Mouse (Mus musculus): Measurements from ENCODE around the gene Zdhhc14. TPM values are rescaled to one million over a fixed set of nuclear protein-coding genes. Genes with fewer than 3 reads are reported as not detected.

Zdhhc14 gene
- 12.1 and 13.7 TPM in 2 replicates for polyA plus RNA-seq (2015; fragmentation: Nextera tagmentation; extraction: Ambion mirVana)

- peak within 1 kb of the TSS; percentile 95 for H3K27ac ChIP-seq (replicated peaks)
- peak within 1 kb of the TSS; percentile 74 for H3K4me2 ChIP-seq
- peak; percentile 92 for ATAC-seq (ENCODE audit: low FRiP score, low read depth)
- H3K4me3 ChIP-seq = peak within 1 kb of the TSS; percentile 82
- peaks cover 30% of the 10 kb centered on the region for H3K4me1 ChIP-seq (replicated peaks)
- 0% methylated on average over 70 of the region's 70 CpGs for WGBS
- H3K9ac ChIP-seq = peak within 1 kb of the TSS; percentile 68
- no peaks in the 10 kb centered on the region for H3K27me3 ChIP-seq
- H3K9me3 ChIP-seq = no peaks in the 10 kb centered on the region
- no peaks in the 10 kb centered on the region for H3K36me3 ChIP-seq
Observed at GRCm38 (mm10) chr17:5491801-5492745, at the start of gene Zdhhc14. Gene Zdhhc14, plus strand, starts transcription at chr17:5492557.

- WGBS = 73% methylated on average over 3 of the region's 3 CpGs
- H3K9me3 ChIP-seq = no peaks in the 10 kb centered on the region
Observed at GRCm38 (mm10) chr17:5443260-5443659, 49.1 kb upstream of the Zdhhc14 start.

GRCm38 (mm10) chr17:5443751-5444150 lies 48.6 kb upstream of the Zdhhc14 start:
- Histone ChIP-seq H3K27me3 (0 out of 2 replicates have a peak, but pooled peaks cover 7% of the 10 kb centered on the region), H3K9me3 (no peaks in the 10 kb centered on the region), H3K4me2 (no peak overlapping the region), H3K4me3 (no peak overlapping the region), H3K9ac (no peak overlapping the region), H3K4me1 (replicated peaks) (peaks cover 16% of the 10 kb centered on the region), H3K27ac (replicated peaks) (no peak overlapping the region), H3K36me3 (no peaks in the 10 kb centered on the region)
- WGBS = 66% methylated on average over 5 of the region's 5 CpGs
- no peak for ATAC-seq (ENCODE audit: low FRiP score, low read depth)

More at GRCm38 (mm10) chr17:5443260-5443659, 49.1 kb upstream of the Zdhhc14 start:
- H3K4me2 ChIP-seq = no peak overlapping the region
- H3K9ac ChIP-seq = no peak overlapping the region
- H3K27ac ChIP-seq (replicated peaks) = no peak overlapping the region
- no peak overlapping the region for H3K4me3 ChIP-seq
- peaks cover 20% of the 10 kb centered on the region for H3K4me1 ChIP-seq (replicated peaks)
- ATAC-seq (ENCODE audit: low FRiP score, low read depth) = no peak
- 0 out of 2 replicates have a peak, but pooled peaks cover 7% of the 10 kb centered on the region for H3K27me3 ChIP-seq
- H3K36me3 ChIP-seq = no peaks in the 10 kb centered on the region

- Histone ChIP-seq H3K27me3 (no peaks in the 10 kb centered on the region), H3K36me3 (no peaks in the 10 kb centered on the region), H3K9me3 (no peaks in the 10 kb centered on the region), H3K4me2 (no peak overlapping the region), H3K27ac (replicated peaks) (no peak overlapping the region), H3K9ac (no peak overlapping the region), H3K4me3 (no peak overlapping the region), H3K4me1 (replicated peaks) (no peaks in the 10 kb centered on the region)
- no peak for ATAC-seq (ENCODE audit: low FRiP score, low read depth)
- 76% methylated on average over 4 of the region's 4 CpGs for WGBS
Observed at GRCm38 (mm10) chr17:5453657-5454056, 38.7 kb upstream of the Zdhhc14 start.

GRCm38 (mm10) chr17:5463912-5464311 lies 28.4 kb upstream of the Zdhhc14 start:
- ATAC-seq (ENCODE audit: low FRiP score, low read depth) = no peak
- H3K9me3 ChIP-seq = no peaks in the 10 kb centered on the region
- H3K36me3 ChIP-seq = no peaks in the 10 kb centered on the region
- no peak overlapping the region for H3K4me3 ChIP-seq
- no peak overlapping the region for H3K27ac ChIP-seq (replicated peaks)
- no peak overlapping the region for H3K4me2 ChIP-seq
- no peak overlapping the region for H3K9ac ChIP-seq
- no peaks in the 10 kb centered on the region for H3K4me1 ChIP-seq (replicated peaks)
- H3K27me3 ChIP-seq = no peaks in the 10 kb centered on the region
- 76% methylated on average over 2 of the region's 2 CpGs for WGBS

GRCm38 (mm10) chr17:5466736-5467135 lies 25.6 kb upstream of the Zdhhc14 start:
- 86% methylated on average over 8 of the region's 8 CpGs for WGBS
- Histone ChIP-seq H3K4me2 (no peak overlapping the region), H3K36me3 (no peaks in the 10 kb centered on the region), H3K27ac (replicated peaks) (no peak overlapping the region), H3K9ac (no peak overlapping the region), H3K27me3 (no peaks in the 10 kb centered on the region), H3K4me1 (replicated peaks) (no peaks in the 10 kb centered on the region), H3K9me3 (no peaks in the 10 kb centered on the region), H3K4me3 (no peak overlapping the region)
- ATAC-seq (ENCODE audit: low FRiP score, low read depth) = no peak

- no peak overlapping the region for H3K4me2 ChIP-seq
- no peak overlapping the region for H3K9ac ChIP-seq
- H3K27ac ChIP-seq (replicated peaks) = no peak overlapping the region
- 47% methylated on average over 4 of the region's 4 CpGs for WGBS
- no peak for ATAC-seq (ENCODE audit: low FRiP score, low read depth)
- no peaks in the 10 kb centered on the region for H3K36me3 ChIP-seq
- no peaks in the 10 kb centered on the region for H3K27me3 ChIP-seq
- no peaks in the 10 kb centered on the region for H3K9me3 ChIP-seq
- no peaks in the 10 kb centered on the region for H3K4me1 ChIP-seq (replicated peaks)
- H3K4me3 ChIP-seq = no peak overlapping the region
Observed at GRCm38 (mm10) chr17:5467177-5467576, 25.2 kb upstream of the Zdhhc14 start.

- no peaks in the 10 kb centered on the region for H3K36me3 ChIP-seq
- H3K27me3 ChIP-seq = no peaks in the 10 kb centered on the region
- H3K4me1 ChIP-seq (replicated peaks) = no peaks in the 10 kb centered on the region
- no peak overlapping the region for H3K9ac ChIP-seq
- H3K9me3 ChIP-seq = no peaks in the 10 kb centered on the region
- no peak for ATAC-seq (ENCODE audit: low FRiP score, low read depth)
- 41% methylated on average over 3 of the region's 3 CpGs for WGBS
- H3K4me3 ChIP-seq = no peak overlapping the region
- no peak overlapping the region for H3K27ac ChIP-seq (replicated peaks)
- no peak overlapping the region for H3K4me2 ChIP-seq
Observed at GRCm38 (mm10) chr17:5472268-5472667, 20.1 kb upstream of the Zdhhc14 start.

- H3K27me3 ChIP-seq = no peaks in the 10 kb centered on the region
- H3K4me2 ChIP-seq = no peak overlapping the region
- H3K36me3 ChIP-seq = no peaks in the 10 kb centered on the region
- H3K4me1 ChIP-seq (replicated peaks) = no peaks in the 10 kb centered on the region
- H3K9me3 ChIP-seq = no peaks in the 10 kb centered on the region
- no peak overlapping the region for H3K27ac ChIP-seq (replicated peaks)
- H3K4me3 ChIP-seq = no peak overlapping the region
- WGBS = 65% methylated on average over 14 of the region's 14 CpGs
- ATAC-seq (ENCODE audit: low FRiP score, low read depth) = no peak
- no peak overlapping the region for H3K9ac ChIP-seq
Observed at GRCm38 (mm10) chr17:5475960-5476725, 16.2 kb upstream of the Zdhhc14 start.

GRCm38 (mm10) chr17:5483456-5483855 lies 8.9 kb upstream of the Zdhhc14 start:
- H3K36me3 ChIP-seq = no peaks in the 10 kb centered on the region
- 73% methylated on average over 4 of the region's 4 CpGs for WGBS
- no peak for ATAC-seq (ENCODE audit: low FRiP score, low read depth)
- no peak overlapping the region for H3K27ac ChIP-seq (replicated peaks)
- H3K9ac ChIP-seq = no peak overlapping the region
- H3K9me3 ChIP-seq = no peaks in the 10 kb centered on the region
- H3K4me3 ChIP-seq = no peak overlapping the region
- H3K4me1 ChIP-seq (replicated peaks) = no peaks in the 10 kb centered on the region
- H3K27me3 ChIP-seq = no peaks in the 10 kb centered on the region
- no peak overlapping the region for H3K4me2 ChIP-seq

GRCm38 (mm10) chr17:5484663-5485062 lies 7.7 kb upstream of the Zdhhc14 start:
- 88% methylated on average over 1 of the region's 1 CpGs for whole genome bisulfite sequencing
- H3K4me2 ChIP-seq = no peak overlapping the region
- no peak overlapping the region for H3K9ac ChIP-seq
- no peaks in the 10 kb centered on the region for H3K27me3 ChIP-seq
- H3K4me1 ChIP-seq (replicated peaks) = no peaks in the 10 kb centered on the region
- ATAC-seq (ENCODE audit: low FRiP score, low read depth) = no peak
- no peak overlapping the region for H3K4me3 ChIP-seq
- no peaks in the 10 kb centered on the region for H3K36me3 ChIP-seq
- no peak overlapping the region for H3K27ac ChIP-seq (replicated peaks)
- H3K9me3 ChIP-seq = no peaks in the 10 kb centered on the region

GRCm38 (mm10) chr17:5488156-5488555 lies 4.2 kb upstream of the Zdhhc14 start:
- 70% methylated on average over 9 of the region's 9 CpGs for WGBS

More at GRCm38 (mm10) chr17:5488156-5488555, 4.2 kb upstream of the Zdhhc14 start:
- no peak overlapping the region for H3K4me3 ChIP-seq
- ATAC-seq (ENCODE audit: low FRiP score, low read depth) = no peak
- no peak overlapping the region for H3K27ac ChIP-seq (replicated peaks)
- no peak overlapping the region for H3K9ac ChIP-seq
- peaks cover 8% of the 10 kb centered on the region for H3K4me1 ChIP-seq (replicated peaks)
- H3K4me2 ChIP-seq = no peak overlapping the region
- H3K9me3 ChIP-seq = no peaks in the 10 kb centered on the region
- no peaks in the 10 kb centered on the region for H3K27me3 ChIP-seq
- no peaks in the 10 kb centered on the region for H3K36me3 ChIP-seq

All from hindbrain, embryonic 15.5 days (tissue).